Mouse (Mus musculus) colon, adult 2 months (tissue): Measurements from ENCODE around the gene Gm20843. TPM values are rescaled to one million over a fixed set of nuclear protein-coding genes. Genes with fewer than 3 reads are reported as not detected.

ENCODE experiments used
- polyA plus RNA-seq: library from polyadenylated mRNA; depleted of rRNA; stranded (reverse); fragments of >200 nt; gene quantifications from 2 replicates; pipeline ENCODE4 v1.2.3, GENCODE M21; 2012; rRNA removed

The Gm20843 gene
- polyA plus RNA-seq = not detected in 2 replicates

DNA sequence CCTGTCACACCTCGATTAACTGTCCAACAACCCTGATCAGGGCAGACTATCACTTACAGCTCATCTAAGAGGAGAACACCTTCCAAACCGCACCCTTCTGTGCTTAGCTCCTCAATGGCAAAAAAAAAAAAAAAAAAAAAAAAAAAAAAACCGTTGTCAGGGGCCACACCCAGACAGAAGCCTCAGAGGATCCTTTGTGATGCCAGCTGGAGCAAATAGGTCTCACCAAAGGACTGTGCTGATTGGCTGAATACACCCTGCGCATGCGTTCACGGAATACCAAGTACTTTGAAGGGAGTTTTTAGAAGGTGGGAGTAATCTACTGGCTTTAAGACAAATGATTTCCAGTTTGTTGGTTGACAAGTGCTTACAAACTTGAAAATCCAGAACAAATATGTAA, at the start of gene Gm20843:
Gene Gm20843 (minus strand): TSS at position 101 of the 400 bp plus-strand sequence.

